Mouse (Mus musculus) small intestine, adult 2 months (tissue): ENCODE data around the gene Hand1.

Experiments
- CTCF ChIP-seq: fragments of 200-500 bp; IDR thresholded peaks from 2 replicates; pipeline ENCODE4 v1.5.1; 2012; ENCODE audit warnings: low read depth, mild to moderate bottlenecking, control low read depth, inconsistent platforms, low read length, moderate library complexity, mixed read lengths; ENCODE audit not compliant: insufficient replicate concordance, insufficient read length; ENCODE audit errors: extremely low read depth
- POLR2A ChIP-seq: fragments of 200-500 bp; IDR thresholded peaks from 2 replicates; pipeline ENCODE4 v1.6.1; 2012; ENCODE audit warnings: low read depth, mild to moderate bottlenecking, control low read depth, inconsistent platforms, low read length, moderate library complexity

GRCm38 (mm10) chr11:57841391-57841790 is 8.8 kb upstream of the Hand1 start:
- TF ChIP-seq CTCF, result no peak
- TF ChIP-seq POLR2A, result no peak
